Mouse (Mus musculus) brain, embryonic 14.5 days (tissue): ENCODE data around the gene Cntnap1.

Source experiments
- CTCF ChIP-seq: fragments of 200-500 bp; IDR thresholded peaks from 2 replicates; pipeline ENCODE4 v1.5.1; 2012; ENCODE audit warnings: inconsistent platforms, mild to moderate bottlenecking, moderate library complexity, borderline replicate concordance; ENCODE audit not compliant: insufficient read depth, insufficient read length; ENCODE audit errors: extremely low read depth
- POLR2A ChIP-seq: fragments of 200-500 bp; IDR thresholded peaks from 2 replicates; pipeline ENCODE4 v1.6.1; 2012; ENCODE audit warnings: mild to moderate bottlenecking, inconsistent platforms, borderline replicate concordance; ENCODE audit not compliant: poor library complexity, insufficient read depth, insufficient read length, severe bottlenecking; ENCODE audit errors: extremely low read depth

DNA sequence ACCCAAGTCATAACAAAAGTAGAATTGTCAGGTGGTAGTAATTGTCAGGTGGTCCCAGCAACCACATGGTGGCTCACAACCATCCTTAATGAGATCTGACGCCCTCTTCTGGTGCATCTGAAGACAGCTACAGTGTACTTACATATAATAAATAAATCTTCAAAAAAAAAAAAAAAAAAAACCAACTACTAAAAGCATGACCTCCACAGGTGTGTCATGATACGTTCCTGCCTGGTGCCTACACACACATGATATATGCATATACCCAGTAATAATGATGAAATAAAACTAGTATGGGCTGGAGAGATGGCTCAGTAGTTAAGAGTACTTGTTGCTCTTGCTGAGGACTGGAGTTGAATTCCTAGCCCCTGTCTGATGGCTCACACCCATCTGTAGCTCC is 19.3 kb upstream of the Cntnap1 start:
- TF ChIP-seq POLR2A (no peak), CTCF (no peak)
